Mouse (Mus musculus) cerebellum, adult 9-11 months (tissue): ENCODE results near the gene Gas7.
A peak's percentile ranks its signal among the peaks of the same experiment; 100 is the strongest.

Experiments
- DNase-seq: peaks from one replicate; pipeline ENCODE4 v3.0.0; 2022

Gene Gas7

DNA sequence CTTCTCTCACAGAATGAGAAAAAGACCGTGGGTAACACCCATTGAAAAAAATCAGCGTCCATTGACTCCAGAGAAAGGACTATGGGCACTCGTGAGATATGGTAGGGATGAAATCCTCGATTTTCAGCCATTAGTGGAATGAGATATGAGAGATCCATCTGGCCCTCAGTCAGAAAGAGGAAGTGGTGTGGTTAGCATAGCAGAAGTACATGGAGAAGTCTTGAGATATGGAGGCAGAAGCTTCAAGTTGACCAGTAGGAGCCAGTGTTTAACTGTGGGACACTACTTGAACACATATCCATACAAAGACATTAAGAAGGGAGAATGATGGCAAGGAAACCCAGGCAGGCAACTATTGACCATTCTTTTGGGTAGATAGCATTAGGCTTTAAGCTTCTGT is 82.1 kb downstream of the Gas7 start:
- DNase-seq, result no peak

GRCm38 (mm10) chr11:67538557-67538956 is 83.3 kb downstream of the Gas7 start:
- DNase-seq, result no peak

DNA sequence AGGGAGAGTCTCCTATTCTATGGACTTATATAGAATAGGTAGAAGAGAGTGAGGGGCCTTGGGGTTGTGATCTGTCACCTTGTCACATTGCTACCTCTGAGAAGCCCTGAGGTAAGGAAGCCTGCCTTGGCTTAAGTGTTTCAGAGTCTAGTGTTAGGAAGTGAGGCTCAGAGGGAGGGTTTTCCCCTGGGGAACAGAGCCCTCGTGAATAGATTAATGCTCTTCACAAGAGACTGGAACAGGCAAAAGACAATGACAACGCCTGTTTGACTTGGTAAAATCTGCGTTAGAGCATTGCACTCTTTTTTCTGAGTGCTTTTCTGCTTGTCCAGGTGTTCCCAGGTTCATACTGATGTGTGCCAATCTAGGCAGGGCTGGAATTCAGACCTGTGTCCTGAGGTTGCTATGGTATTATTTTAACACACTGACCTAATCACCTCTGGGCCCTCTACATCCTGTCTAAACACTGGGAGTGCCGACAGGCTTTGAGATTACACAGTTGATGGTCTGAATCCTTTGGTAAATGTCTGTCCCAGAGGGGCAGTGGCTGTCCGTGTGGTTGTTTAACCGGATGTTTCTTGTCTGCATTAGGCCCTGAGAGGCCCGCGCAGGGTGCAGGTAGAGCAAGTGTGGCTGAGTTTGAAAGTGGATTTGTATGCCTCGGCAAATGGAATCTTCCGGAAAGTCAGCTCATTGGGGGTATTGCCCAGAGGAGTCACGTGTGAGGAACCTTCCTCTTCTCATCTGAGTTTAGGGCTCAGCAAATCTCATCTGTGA is 89.6 kb downstream of the Gas7 start:
- DNase-seq, result no peak

DNA sequence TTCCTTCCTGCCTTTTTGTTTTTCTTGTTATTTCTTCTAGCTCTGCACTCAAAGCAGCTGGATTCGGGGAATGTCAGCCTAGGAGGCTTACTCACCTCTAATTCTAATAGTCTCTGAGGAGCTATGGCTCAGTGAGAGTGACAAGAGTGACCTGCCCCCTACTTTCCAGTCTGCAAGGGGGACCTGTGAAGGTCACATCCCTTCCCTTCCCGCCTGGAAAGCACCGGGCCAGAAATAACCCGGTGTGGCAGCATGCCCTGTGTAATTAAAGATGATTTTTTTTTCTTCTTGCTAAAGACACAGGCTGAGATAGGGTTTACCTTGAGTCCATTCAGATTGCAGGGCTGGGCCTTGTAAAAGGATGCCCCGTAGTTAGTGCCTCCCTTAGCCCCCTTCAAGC is 91.3 kb downstream of the Gas7 start:
- DNase-seq, result no peak

DNA sequence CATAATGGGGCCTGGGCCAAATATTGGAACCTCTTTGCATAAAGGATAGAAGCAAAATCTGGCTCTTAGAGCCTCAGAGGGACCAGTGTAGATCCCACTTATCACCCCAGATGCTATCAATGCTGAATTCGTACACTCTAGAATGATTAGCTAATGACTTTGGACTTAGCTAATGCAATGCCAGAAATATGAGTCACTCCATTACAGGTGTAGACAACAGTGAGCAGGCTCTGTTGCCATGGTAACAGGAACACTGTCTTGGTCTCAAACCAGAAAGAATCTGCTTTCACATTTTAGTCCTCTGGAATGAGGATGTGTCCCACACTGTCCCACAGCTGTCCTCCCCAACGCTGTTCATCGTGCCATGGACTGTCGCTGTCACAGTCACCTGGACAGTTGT is 94.1 kb downstream of the Gas7 start:
- DNase-seq, result no peak

DNA sequence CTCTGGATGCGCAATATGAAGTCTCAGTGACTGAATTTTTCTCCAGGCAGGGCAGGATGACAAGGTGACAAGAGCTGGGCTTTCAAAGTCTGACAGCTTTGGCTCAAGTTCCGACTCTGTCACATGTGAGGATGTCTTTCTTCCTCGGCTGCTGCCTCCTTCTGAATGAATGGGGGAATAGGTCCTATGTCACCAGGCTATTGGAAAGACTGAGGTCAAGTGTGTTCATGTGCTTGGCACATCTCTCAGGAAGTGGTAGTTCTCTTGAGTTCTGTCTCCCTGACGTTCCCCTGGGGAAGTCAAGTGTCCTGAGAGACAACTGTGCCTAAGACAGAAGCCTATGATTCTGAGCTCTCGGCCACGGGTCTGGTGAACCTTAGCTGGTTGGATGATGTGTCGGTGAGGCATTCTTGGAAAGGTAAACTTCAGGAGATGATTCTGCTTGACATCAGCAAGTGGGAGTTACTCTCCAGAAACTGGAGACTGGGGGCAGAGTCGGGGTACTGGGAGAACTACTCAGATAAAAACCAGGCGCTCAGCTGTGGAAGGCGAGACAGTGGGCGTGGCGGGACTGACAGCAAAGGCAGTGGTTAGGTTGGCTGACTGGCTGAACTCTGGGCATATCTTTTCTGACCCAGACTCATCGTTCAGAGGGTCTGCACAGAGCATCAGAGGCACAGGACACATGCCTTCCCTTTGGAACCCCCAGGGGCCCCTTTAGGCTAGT is 94.7 kb downstream of the Gas7 start:
- no peak for DNase-seq

DNA sequence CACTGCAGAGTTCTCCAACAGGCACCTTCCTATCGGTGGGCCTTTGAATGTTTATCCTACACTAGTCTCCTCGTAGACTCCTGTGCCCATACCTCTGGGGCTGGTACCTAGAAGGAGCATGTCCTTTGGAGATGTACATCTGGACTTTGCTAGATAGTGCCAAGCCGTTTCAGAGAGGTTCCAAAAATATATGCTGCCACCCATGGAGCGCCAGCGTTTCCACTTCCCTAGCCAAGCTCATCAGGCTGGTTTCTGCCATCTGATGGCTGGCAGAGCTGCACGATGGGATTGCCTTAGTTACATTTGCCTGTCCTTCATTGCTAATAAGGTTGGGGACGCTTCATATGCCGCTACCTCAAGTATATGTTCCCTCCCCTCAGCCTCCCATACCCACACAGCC is 97.2 kb downstream of the Gas7 start:
- peak; percentile 42 for DNase-seq

DNA sequence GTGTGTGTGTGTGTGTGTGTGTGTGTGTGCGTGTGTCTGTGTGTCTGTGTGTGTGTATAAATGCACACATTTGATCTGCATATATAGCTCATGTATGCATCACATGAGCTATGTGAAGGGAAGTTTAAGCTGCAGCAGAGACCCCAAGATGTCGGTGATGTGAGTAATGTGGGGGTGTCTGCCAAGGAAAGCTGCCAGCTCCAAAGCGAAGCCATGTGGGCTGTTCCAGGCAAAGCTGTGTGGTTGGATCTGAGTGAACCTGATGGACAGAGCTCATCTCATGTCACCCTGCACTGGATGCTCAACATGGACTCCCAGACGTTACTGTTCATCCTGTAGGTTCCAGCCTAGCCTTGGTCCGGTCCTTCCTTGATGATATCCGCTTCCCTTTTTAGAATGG is 99.0 kb downstream of the Gas7 start:
- DNase-seq, result no peak

DNA sequence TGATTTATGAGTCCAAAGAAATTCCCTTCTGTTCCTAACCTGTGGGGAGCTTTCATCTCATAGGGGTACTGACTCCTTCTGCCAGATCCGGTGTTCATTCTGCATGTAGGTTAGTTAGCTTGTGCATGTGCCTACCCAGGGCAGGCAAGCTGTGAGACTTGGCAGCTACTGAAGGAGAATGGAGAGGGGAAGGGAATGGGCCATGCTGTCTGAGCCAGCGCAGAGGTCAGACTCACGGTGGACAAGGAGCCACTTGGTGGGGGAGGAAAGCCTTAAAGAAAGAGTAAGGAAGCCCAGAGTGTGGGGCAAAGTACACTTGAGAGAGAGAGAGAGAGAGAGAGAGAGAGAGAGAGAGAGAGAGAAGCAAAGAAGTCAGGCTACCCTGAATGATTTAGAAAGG is 101.1 kb downstream of the Gas7 start:
- DNase-seq, result peak; percentile 89

GRCm38 (mm10) chr11:67558772-67559448 is 103.7 kb downstream of the Gas7 start:
- DNase-seq, result no peak

- DNase-seq, result no peak
Measured at GRCm38 (mm10) chr11:67559522-67559921, 104.3 kb downstream of the Gas7 start.

- DNase-seq, result no peak
Measured at GRCm38 (mm10) chr11:67561631-67562030, 106.4 kb downstream of the Gas7 start.

DNA sequence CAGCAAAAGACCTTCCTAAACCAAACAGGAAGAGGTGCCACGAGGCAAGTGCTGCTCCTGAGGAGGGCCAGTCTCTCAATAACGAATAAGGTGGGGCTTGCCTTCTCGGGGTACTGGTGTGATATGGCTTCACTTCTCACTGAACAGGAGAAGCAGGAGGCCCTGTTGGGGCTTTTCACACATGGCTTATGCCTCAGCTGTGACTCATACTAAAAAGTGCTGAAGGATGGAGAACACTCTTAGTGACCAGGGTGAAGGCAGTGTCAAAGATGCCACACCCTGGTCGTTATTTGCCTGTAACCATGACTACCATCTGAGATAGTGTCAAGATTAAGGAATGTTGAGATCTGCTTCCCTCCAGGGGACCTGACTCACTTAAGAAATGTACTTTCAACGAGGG is 107.9 kb downstream of the Gas7 start:
- DNase-seq, result no peak

- DNase-seq, result no peak
Measured at GRCm38 (mm10) chr11:67564003-67564637, 108.9 kb downstream of the Gas7 start.

GRCm38 (mm10) chr11:67565512-67565911 is 110.3 kb downstream of the Gas7 start:
- DNase-seq, result no peak

- DNase-seq, result no peak
Measured at GRCm38 (mm10) chr11:67566704-67567103, 111.5 kb downstream of the Gas7 start.

DNA sequence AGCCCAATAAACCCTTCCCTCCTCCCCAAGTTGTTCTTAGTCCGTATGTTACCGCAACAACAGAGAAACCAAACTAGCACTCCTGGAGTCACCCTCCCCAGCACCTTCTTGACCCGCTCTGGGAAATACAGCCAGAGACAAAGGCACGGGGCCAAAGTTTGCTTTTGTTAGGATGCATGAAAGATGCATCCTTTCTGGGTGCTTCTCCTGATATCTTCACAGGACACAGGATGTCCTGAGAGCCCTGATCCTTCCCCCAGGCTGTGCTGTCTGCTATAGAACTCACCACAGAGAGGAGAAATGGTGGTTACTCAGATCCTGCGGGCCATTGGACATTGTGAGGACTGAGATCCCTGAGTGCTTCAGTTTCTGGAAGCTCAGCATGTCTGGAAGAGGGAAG is 111.9 kb downstream of the Gas7 start:
- DNase-seq, result no peak

DNA sequence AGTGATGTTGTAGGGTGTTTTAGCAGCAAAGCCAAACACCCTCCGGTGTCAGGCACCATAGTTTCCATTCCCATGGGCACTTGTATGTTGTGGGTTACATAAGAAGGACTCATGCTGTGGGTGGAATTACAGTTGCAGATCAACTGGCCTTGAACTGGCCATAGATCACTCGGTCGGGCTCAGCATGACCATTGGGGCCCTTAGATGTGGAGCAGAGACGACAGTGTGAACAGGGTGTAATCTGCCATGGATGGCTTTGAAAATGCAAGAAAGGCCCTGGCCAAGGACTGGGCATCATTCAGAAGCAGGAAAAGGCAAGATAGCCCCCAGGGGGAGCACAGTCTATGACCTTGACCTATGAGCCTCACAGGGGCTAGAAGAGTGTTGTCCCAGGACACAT is 112.8 kb downstream of the Gas7 start:
- DNase-seq, result no peak

- DNase-seq, result no peak
Measured at GRCm38 (mm10) chr11:67568815-67569214, 113.6 kb downstream of the Gas7 start.

- DNase-seq, result no peak
Measured at GRCm38 (mm10) chr11:67570947-67571346, 115.7 kb downstream of the Gas7 start.

- DNase-seq, result no peak
Measured at GRCm38 (mm10) chr11:67574344-67574743, 119.1 kb downstream of the Gas7 start.

DNA sequence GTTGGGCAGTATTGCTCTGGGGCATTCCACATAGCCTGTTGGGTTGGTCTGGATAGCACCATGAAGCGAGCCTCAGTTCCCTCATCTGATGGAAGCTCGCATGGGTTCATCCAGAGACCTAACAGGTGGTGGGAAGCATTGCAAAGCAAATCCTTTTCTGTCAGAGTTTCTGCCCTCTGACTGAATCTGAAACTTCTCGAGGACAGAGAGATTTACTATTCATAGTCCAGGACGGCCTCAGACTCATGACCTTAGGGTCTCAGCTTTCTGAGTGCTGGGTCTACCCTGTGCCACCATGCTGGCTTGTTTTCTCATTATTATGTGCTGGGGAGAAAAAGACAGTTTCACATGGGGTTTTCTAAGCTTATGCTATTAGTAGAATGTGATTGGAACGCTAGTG is 122.2 kb downstream of the Gas7 start:
- no peak for DNase-seq

DNA sequence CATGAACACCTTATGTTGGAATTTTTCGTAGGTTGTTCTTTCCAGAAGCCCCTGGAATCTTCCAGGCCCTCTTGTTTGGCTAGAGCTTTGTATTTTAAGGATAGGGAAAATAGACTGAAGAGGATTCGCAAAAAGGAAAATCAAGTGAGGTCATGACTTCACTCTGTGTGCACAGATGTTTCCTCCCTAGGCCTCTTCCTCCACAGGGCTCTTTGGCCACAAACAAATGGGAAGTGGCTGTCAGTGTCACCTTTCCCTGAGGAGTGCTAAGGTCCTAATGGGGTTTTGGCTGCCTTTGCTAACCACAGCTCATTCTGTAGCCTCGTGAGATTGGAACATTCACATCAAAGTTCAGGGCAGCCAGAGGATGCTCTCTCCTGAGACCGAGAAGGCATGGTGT is 122.8 kb downstream of the Gas7 start:
- no peak for DNase-seq

- DNase-seq, result no peak
Measured at GRCm38 (mm10) chr11:67579136-67579535, 123.9 kb downstream of the Gas7 start.
